Mouse (Mus musculus) forebrain, embryonic 16.5 days (tissue): Measurements from ENCODE around the gene Fuom. TPM values are rescaled to one million over a fixed set of nuclear protein-coding genes. Genes with fewer than 3 reads are reported as not detected.

Experiments
- ATAC-seq: fragments of 200-750 bp; cut with Nextera tagmentation; 2 replicates; pipeline ENCODE4 v1.8.0; 2017; ENCODE audit warnings: mild to moderate bottlenecking, moderate library complexity
- H3K27ac ChIP-seq: fragments of 300-500 bp; sonication (generic); 2 replicates; pipeline ENCODE4 v1.5.1; 2014; ENCODE audit warnings: low read length, control low read depth
- H3K27me3 ChIP-seq: fragments of 300-500 bp; sonication (generic); replicated peaks from 2 replicates; pipeline ENCODE4 v1.6.1; 2014; ENCODE audit warnings: low read length; ENCODE audit not compliant: control insufficient read depth, insufficient read depth
- H3K36me3 ChIP-seq: fragments of 300-500 bp; sonication (generic); 2 replicates; pipeline ENCODE4 v1.6.1; 2014; ENCODE audit not compliant: control insufficient read depth, insufficient read depth
- H3K4me1 ChIP-seq: fragments of 300-500 bp; sonication (generic); replicated peaks from 2 replicates; pipeline ENCODE4 v1.6.1; 2014; ENCODE audit warnings: low read length; ENCODE audit not compliant: control insufficient read depth, insufficient read depth
- H3K4me2 ChIP-seq: fragments of 300-500 bp; sonication (generic); 2 replicates; pipeline ENCODE4 v1.6.1; 2014; ENCODE audit warnings: mild to moderate bottlenecking, low read length, control low read depth
- H3K4me3 ChIP-seq: fragments of 300-500 bp; sonication (generic); replicated peaks from 2 replicates; pipeline ENCODE4 v1.5.1; 2014; ENCODE audit warnings: mild to moderate bottlenecking, low read length, control low read depth
- H3K9ac ChIP-seq: fragments of 300-500 bp; sonication (generic); replicated peaks from 2 replicates; pipeline ENCODE4 v1.6.1; 2014; ENCODE audit warnings: low read depth, low read length, control low read depth
- H3K9me3 ChIP-seq: fragments of 300-500 bp; sonication (generic); 2 replicates; pipeline ENCODE4 v1.6.1; 2016; ENCODE audit warnings: low read length; ENCODE audit not compliant: control insufficient read depth
- WGBS: fragments of 180-500 bp; shearing (Covaris S2); extraction: QIAGEN DNeasy Blood & Tissue Kit; methylation state at CpG from one replicate; pipeline ENCODE4 v1.1.7; 2014; 5-methylcytosine and 5-hydroxymethylcytosine counted together
- polyA plus RNA-seq: library from polyadenylated mRNA; unstranded; fragments of >200 nt; fragmentation: Nextera tagmentation; extraction: Ambion mirVana; gene quantifications from 2 replicates; pipeline ENCODE4 v1.2.1, GENCODE M21; 2015

Fuom gene
- polyA plus RNA-seq, 1 experiment from 2014 or later: 15.5 TPM

- no peaks in the 10 kb centered on the region for H3K9me3 ChIP-seq
- peak overlapping the region; percentile 49 for H3K4me3 ChIP-seq
- no peaks in the 10 kb centered on the region for H3K36me3 ChIP-seq
- peaks cover 9% of the 10 kb centered on the region; the same call in 1 of the 2 replicates for H3K27me3 ChIP-seq
- H3K27ac ChIP-seq: peak overlapping the region; percentile 75
- H3K4me1 ChIP-seq: peaks cover 34% of the 10 kb centered on the region
- H3K9ac ChIP-seq: peak overlapping the region; percentile 76
- ATAC-seq: peak; percentile 66
- WGBS: under 1% methylated on average over 47 of the region's 47 CpGs
- peak overlapping the region; percentile 92 for H3K4me2 ChIP-seq
Measured at GRCm38 (mm10) chr7:140060936-140061831, 41.1 kb downstream of the Fuom start.

- WGBS: 30% methylated on average over 4 of the region's 4 CpGs
- no peaks in the 10 kb centered on the region for H3K9me3 ChIP-seq
- 0 out of 2 replicates have a peak, but pooled peaks cover 5% of the 10 kb centered on the region for H3K27me3 ChIP-seq
- no peak overlapping the region for H3K27ac ChIP-seq
- peaks cover 34% of the 10 kb centered on the region for H3K4me1 ChIP-seq
- H3K4me2 ChIP-seq: no peak overlapping the region
- ATAC-seq: no peak
- no peak overlapping the region for H3K4me3 ChIP-seq
- H3K36me3 ChIP-seq: no peaks in the 10 kb centered on the region
- H3K9ac ChIP-seq: no peak overlapping the region
Measured at GRCm38 (mm10) chr7:140059601-140060000, 42.6 kb downstream of the Fuom start.

GRCm38 (mm10) chr7:140058528-140058927 is 43.7 kb downstream of the Fuom start:
- Histone ChIP-seq H3K4me2 (peak overlapping the region; percentile 86), H3K36me3 (no peaks in the 10 kb centered on the region), H3K9me3 (no peaks in the 10 kb centered on the region), H3K27ac (peak overlapping the region; percentile 29), H3K4me1 (peaks cover 34% of the 10 kb centered on the region), H3K27me3 (peaks cover 2% of the 10 kb centered on the region; the same call in 1 of the 2 replicates), H3K9ac (peak overlapping the region; percentile 87), H3K4me3 (peak overlapping the region; percentile 61)
- no peak for ATAC-seq
- 9% methylated on average over 7 of the region's 7 CpGs for WGBS

GRCm38 (mm10) chr7:140057413-140058407 is 44.5 kb downstream of the Fuom start:
- H3K4me1 ChIP-seq: peaks cover 34% of the 10 kb centered on the region
- peak overlapping the region; percentile 86 for H3K4me2 ChIP-seq
- H3K27ac ChIP-seq: peak overlapping the region; percentile 29
- H3K27me3 ChIP-seq: peaks cover 10% of the 10 kb centered on the region; the same call in 1 of the 2 replicates
- peak; percentile 62 for ATAC-seq
- H3K36me3 ChIP-seq: no peaks in the 10 kb centered on the region
- peak overlapping the region; percentile 61 for H3K4me3 ChIP-seq
- H3K9ac ChIP-seq: peak overlapping the region; percentile 87
- 2% methylated on average over 53 of the region's 53 CpGs for WGBS
- no peaks in the 10 kb centered on the region for H3K9me3 ChIP-seq

GRCm38 (mm10) chr7:140054124-140054523 is 48.1 kb downstream of the Fuom start:
- Histone ChIP-seq H3K4me3 (no peak overlapping the region), H3K4me2 (no peak overlapping the region), H3K9me3 (no peaks in the 10 kb centered on the region), H3K36me3 (no peaks in the 10 kb centered on the region), H3K4me1 (peaks cover 20% of the 10 kb centered on the region), H3K9ac (no peak overlapping the region), H3K27ac (no peak overlapping the region), H3K27me3 (peaks cover 38% of the 10 kb centered on the region)
- no peak for ATAC-seq
- 54% methylated on average over 4 of the region's 4 CpGs for WGBS

- H3K36me3 ChIP-seq: no peaks in the 10 kb centered on the region
- 0 out of 2 replicates have a peak overlapping the region, but pooled peaks have one; percentile 28 for H3K9ac ChIP-seq
- H3K27me3 ChIP-seq: peaks cover 77% of the 10 kb centered on the region
- under 1% methylated on average over 34 of the region's 34 CpGs for WGBS
- peak overlapping the region; percentile 65 for H3K4me2 ChIP-seq
- peaks cover 23% of the 10 kb centered on the region for H3K4me1 ChIP-seq
- H3K9me3 ChIP-seq: no peaks in the 10 kb centered on the region
- peak overlapping the region; percentile 42 for H3K4me3 ChIP-seq
- no peak overlapping the region for H3K27ac ChIP-seq
- ATAC-seq: peak; percentile 79
Measured at GRCm38 (mm10) chr7:140049115-140049689, 53.0 kb downstream of the Fuom start.

- Histone ChIP-seq H3K4me1 (peaks cover 23% of the 10 kb centered on the region), H3K36me3 (no peaks in the 10 kb centered on the region), H3K27ac (no peak within 1 kb of the TSS), H3K9me3 (no peaks in the 10 kb centered on the region), H3K27me3 (peaks cover 77% of the 10 kb centered on the region), H3K4me2 (peak within 1 kb of the TSS; percentile 65), H3K4me3 (peak within 1 kb of the TSS; percentile 42), H3K9ac (peak within 1 kb of the TSS; percentile 38)
- WGBS: under 1% methylated on average over 56 of the region's 56 CpGs
- ATAC-seq: peak; percentile 39
Measured at GRCm38 (mm10) chr7:140048361-140049114, 53.7 kb downstream of the Fuom start, which contains the start of gene Msx3. Msx3 (minus strand) TSS chr7:140049089.

GRCm38 (mm10) chr7:140047811-140048311 is 54.4 kb downstream of the Fuom start:
- Histone ChIP-seq H3K27ac (no peak overlapping the region), H3K4me3 (peak overlapping the region; percentile 42), H3K9me3 (no peaks in the 10 kb centered on the region), H3K9ac (peak overlapping the region; percentile 38), H3K27me3 (peaks cover 71% of the 10 kb centered on the region), H3K36me3 (no peaks in the 10 kb centered on the region), H3K4me1 (peaks cover 23% of the 10 kb centered on the region), H3K4me2 (peak overlapping the region; percentile 65)
- peak; percentile 34 for ATAC-seq
- WGBS: under 1% methylated on average over 33 of the region's 33 CpGs
